Mouse (Mus musculus): ENCODE results near the gene Myadml2. TPM values are rescaled to one million over a fixed set of nuclear protein-coding genes. Genes with fewer than 3 reads are reported as not detected.
A peak's percentile ranks its signal among the peaks of the same experiment; 100 is the strongest.

Gene Myadml2
- polyA plus RNA-seq, 2 experiments: 0.60 to 1.6 TPM

DNA sequence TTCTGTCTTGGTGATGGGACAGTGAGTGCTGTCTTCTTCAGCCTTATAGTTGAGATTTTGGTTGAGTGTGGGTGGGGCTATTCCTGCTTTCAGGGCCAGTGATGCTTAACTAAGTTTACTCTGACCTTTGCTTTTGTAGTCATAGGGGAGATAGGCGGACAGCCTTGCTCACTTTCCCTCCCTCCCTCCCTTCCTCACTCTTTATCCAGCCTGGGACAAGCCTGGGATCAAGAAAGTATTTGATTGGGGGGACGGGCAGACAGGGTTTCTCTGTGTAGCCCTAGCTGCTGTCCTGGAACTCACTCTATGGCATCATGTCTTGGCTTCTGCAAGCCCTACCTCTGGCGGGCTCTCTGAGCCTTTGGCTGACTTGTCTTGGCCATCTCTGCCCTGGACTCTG is 45.5 kb upstream of the Myadml2 start:
- no peaks in the 10 kb centered on the region for H3K27me3 ChIP-seq (ENCODE audit: control insufficient read depth, insufficient read depth, low read length)
- H3K4me1 ChIP-seq (ENCODE audit: control insufficient read depth, insufficient read depth, low read length): peaks cover 10% of the 10 kb centered on the region
- no peak overlapping the region for H3K27ac ChIP-seq (replicated peaks; ENCODE audit: low read depth, low read length)
- no peak overlapping the region for H3K4me2 ChIP-seq (replicated peaks; ENCODE audit: low read depth, low read length, severe bottlenecking)
- H3K4me3 ChIP-seq (replicated peaks; ENCODE audit: low read length): no peak overlapping the region
- peaks cover 50% of the 10 kb centered on the region for H3K36me3 ChIP-seq (ENCODE audit: control insufficient read depth, insufficient read depth, low read length)
- H3K9me3 ChIP-seq (ENCODE audit: control insufficient read depth, low read length): peaks cover 5% of the 10 kb centered on the region; the same call in 1 of the 2 replicates
- no peak for TF ChIP-seq POLR2A (IDR thresholded peaks at IDR 0.05; ENCODE audit: borderline replicate concordance, extremely low read depth, insufficient read depth, insufficient read length)
- 84% methylated on average over 3 of the region's 3 CpGs for WGBS
- H3K9ac ChIP-seq (ENCODE audit: low read depth, low read length, severe bottlenecking): no peak overlapping the region
- DNase-seq (ENCODE audit: low spot score) (no peak), ATAC-seq (ENCODE audit: low FRiP score, low read depth) (no peak)

DNA sequence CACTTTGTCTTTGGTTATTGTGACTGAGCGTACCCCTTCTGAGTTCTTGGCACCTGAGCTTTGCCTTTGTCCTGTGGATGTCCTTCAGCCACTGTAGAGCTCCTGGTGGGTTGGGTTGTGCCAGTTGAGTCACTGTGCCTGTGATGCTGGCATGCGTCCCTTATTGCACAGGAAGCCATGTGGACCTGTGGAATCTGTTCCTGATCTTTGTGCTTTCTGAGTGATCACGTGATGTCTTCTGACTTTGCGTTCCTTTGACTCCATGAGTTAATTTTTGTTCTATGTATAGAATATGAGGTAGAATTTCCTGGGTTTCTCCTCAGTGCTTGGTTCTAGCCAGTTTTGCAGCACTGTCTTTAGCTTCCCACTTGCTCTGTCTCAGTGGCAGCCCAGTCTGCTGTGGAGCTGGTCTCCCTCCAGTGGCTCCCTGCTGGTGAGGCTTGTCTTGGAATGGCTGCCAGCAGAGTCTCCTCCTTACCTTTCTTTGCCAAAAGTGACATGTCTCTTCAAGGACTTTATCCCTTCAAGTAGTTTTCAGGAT is 44.6 kb upstream of the Myadml2 start:
- ATAC-seq (ENCODE audit: low FRiP score, low read depth) (no peak), DNase-seq (ENCODE audit: low spot score) (no peak)
- Histone ChIP-seq H3K36me3 (ENCODE audit: control insufficient read depth, insufficient read depth, low read length) (peaks cover 57% of the 10 kb centered on the region), H3K27ac (replicated peaks; ENCODE audit: low read depth, low read length) (no peak overlapping the region), H3K9ac (ENCODE audit: low read depth, low read length, severe bottlenecking) (no peak overlapping the region), H3K4me2 (replicated peaks; ENCODE audit: low read depth, low read length, severe bottlenecking) (no peak overlapping the region), H3K4me1 (ENCODE audit: control insufficient read depth, insufficient read depth, low read length) (peaks cover 10% of the 10 kb centered on the region), H3K4me3 (replicated peaks; ENCODE audit: low read length) (no peak overlapping the region), H3K9me3 (ENCODE audit: control insufficient read depth, low read length) (peaks cover 5% of the 10 kb centered on the region; the same call in 1 of the 2 replicates), H3K27me3 (ENCODE audit: control insufficient read depth, insufficient read depth, low read length) (no peaks in the 10 kb centered on the region)
- 83% methylated on average over 4 of the region's 4 CpGs for WGBS
- TF ChIP-seq POLR2A (IDR thresholded peaks at IDR 0.05; ENCODE audit: borderline replicate concordance, extremely low read depth, insufficient read depth, insufficient read length): no peak

DNA sequence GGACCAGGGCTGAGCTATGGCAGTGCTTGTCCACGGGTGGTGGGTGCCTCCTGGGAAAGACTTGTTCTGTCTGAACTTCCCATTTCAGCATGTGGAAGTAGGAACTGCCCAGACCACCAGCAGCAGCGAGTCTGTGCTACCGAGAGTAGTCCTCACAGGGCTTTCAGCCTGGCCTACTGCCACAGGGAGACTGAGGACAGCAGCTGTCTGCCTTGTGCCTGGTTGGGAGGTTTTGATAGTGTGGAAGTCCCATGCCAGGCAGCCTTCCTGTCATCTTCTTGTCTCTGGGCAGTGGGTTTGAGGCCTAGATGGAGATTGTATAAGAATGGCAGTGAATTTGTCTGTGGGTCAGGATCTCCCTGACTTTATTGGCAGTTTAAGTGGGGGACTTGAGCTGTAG is 41.4 kb upstream of the Myadml2 start:
- no peak overlapping the region for H3K9ac ChIP-seq (ENCODE audit: low read depth, low read length, severe bottlenecking)
- no peak overlapping the region for H3K4me2 ChIP-seq (replicated peaks; ENCODE audit: low read depth, low read length, severe bottlenecking)
- H3K27ac ChIP-seq (replicated peaks; ENCODE audit: low read depth, low read length): no peak overlapping the region
- no peaks in the 10 kb centered on the region for H3K9me3 ChIP-seq (ENCODE audit: control insufficient read depth, low read length)
- no peaks in the 10 kb centered on the region for H3K27me3 ChIP-seq (ENCODE audit: control insufficient read depth, insufficient read depth, low read length)
- no peak for TF ChIP-seq POLR2A (IDR thresholded peaks at IDR 0.05; ENCODE audit: borderline replicate concordance, extremely low read depth, insufficient read depth, insufficient read length)
- WGBS: 78% methylated on average over 3 of the region's 3 CpGs
- no peaks in the 10 kb centered on the region for H3K4me1 ChIP-seq (ENCODE audit: control insufficient read depth, insufficient read depth, low read length)
- no peak overlapping the region for H3K4me3 ChIP-seq (replicated peaks; ENCODE audit: low read length)
- DNase-seq (ENCODE audit: low spot score) (no peak), ATAC-seq (ENCODE audit: low FRiP score, low read depth) (no peak)
- H3K36me3 ChIP-seq (ENCODE audit: control insufficient read depth, insufficient read depth, low read length): peaks cover 58% of the 10 kb centered on the region

DNA sequence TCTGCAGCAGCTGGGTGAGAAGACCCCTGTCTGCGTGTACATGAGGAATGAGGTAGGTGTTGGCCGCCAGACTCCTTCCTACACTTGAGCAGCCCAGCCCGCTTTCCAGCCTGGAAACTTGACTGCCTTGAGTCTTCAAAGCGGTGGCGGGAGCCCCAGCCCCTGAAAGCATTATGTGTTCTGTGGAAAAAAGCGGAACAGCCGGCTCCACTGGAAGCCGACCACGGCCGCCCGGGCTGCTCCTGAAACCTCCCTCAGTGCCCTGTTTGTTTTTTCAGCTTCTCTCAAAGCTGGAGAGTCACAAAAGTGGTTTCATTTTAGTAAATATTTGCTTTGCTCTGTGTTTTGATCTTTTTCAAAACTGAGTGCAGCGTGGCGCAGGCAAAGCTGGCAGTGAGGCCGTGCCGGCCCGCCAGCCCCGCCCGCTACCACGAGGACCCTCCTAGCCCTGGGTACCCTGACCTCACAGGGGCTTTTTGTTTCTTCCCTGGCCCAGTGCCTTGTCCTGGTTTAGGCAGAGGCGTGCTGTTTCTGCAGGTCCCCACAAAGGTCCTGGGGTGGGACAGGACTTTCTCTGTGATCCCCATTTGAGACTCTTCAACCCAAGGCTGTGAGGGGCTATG is 38.8 kb upstream of the Myadml2 start:
- peak overlapping the region; percentile 63 for H3K27ac ChIP-seq (replicated peaks; ENCODE audit: low read depth, low read length)
- H3K27me3 ChIP-seq (ENCODE audit: control insufficient read depth, insufficient read depth, low read length): no peaks in the 10 kb centered on the region
- no peak overlapping the region for H3K9ac ChIP-seq (ENCODE audit: low read depth, low read length, severe bottlenecking)
- 73% methylated on average over 20 of the region's 20 CpGs for WGBS
- H3K9me3 ChIP-seq (ENCODE audit: control insufficient read depth, low read length): no peaks in the 10 kb centered on the region
- no peaks in the 10 kb centered on the region for H3K4me1 ChIP-seq (ENCODE audit: control insufficient read depth, insufficient read depth, low read length)
- DNase-seq (ENCODE audit: low spot score): peak; percentile 49
- no peak overlapping the region for H3K4me2 ChIP-seq (replicated peaks; ENCODE audit: low read depth, low read length, severe bottlenecking)
- no peak for TF ChIP-seq POLR2A (IDR thresholded peaks at IDR 0.05; ENCODE audit: borderline replicate concordance, extremely low read depth, insufficient read depth, insufficient read length)
- 0 out of 2 replicates have a peak, but pooled peaks have one; percentile 51 for ATAC-seq (ENCODE audit: low FRiP score, low read depth)
- H3K4me3 ChIP-seq (replicated peaks; ENCODE audit: low read length): no peak overlapping the region
- H3K36me3 ChIP-seq (ENCODE audit: control insufficient read depth, insufficient read depth, low read length): peaks cover 62% of the 10 kb centered on the region

GRCm38 (mm10) chr11:120684660-120685059 is 36.7 kb upstream of the Myadml2 start:
- no peak for ATAC-seq (ENCODE audit: low FRiP score, low read depth)
- DNase-seq (ENCODE audit: low spot score): no peak
- Histone ChIP-seq H3K9ac (ENCODE audit: low read depth, low read length, severe bottlenecking) (no peak overlapping the region), H3K27ac (replicated peaks; ENCODE audit: low read depth, low read length) (no peak overlapping the region), H3K36me3 (ENCODE audit: control insufficient read depth, insufficient read depth, low read length) (peaks cover 66% of the 10 kb centered on the region), H3K4me1 (ENCODE audit: control insufficient read depth, insufficient read depth, low read length) (no peaks in the 10 kb centered on the region), H3K9me3 (ENCODE audit: control insufficient read depth, low read length) (no peaks in the 10 kb centered on the region), H3K4me3 (replicated peaks; ENCODE audit: low read length) (no peak overlapping the region), H3K4me2 (replicated peaks; ENCODE audit: low read depth, low read length, severe bottlenecking) (no peak overlapping the region), H3K27me3 (ENCODE audit: control insufficient read depth, insufficient read depth, low read length) (no peaks in the 10 kb centered on the region)
- 77% methylated on average over 2 of the region's 2 CpGs for WGBS
- no peak for TF ChIP-seq POLR2A (IDR thresholded peaks at IDR 0.05; ENCODE audit: borderline replicate concordance, extremely low read depth, insufficient read depth, insufficient read length)

Data from limb, embryonic 14.5 days (tissue).